Mouse (Mus musculus): ENCODE measurements around the gene Abcc5. TPM values are rescaled to one million over a fixed set of nuclear protein-coding genes. Genes with fewer than 3 reads are reported as not detected.
"Not testable (repeated sequence)": the region's sequence is repeated elsewhere in the genome, so short reads cannot be mapped to it uniquely, and the experiment has no call there.

Gene Abcc5
- polyA plus RNA-seq, 1 experiment: 55.4 TPM

- TF ChIP-seq POLR2A (IDR thresholded peaks at IDR 0.05; ENCODE audit: low read depth, low read length): no peak
- no peak for TF ChIP-seq CTCF (IDR thresholded peaks at IDR 0.05; ENCODE audit: extremely low read depth, insufficient read depth, insufficient read length, insufficient replicate concordance)
Observed at GRCm38 (mm10) chr16:20464725-20465124, 38.5 kb upstream of the Abcc5 start.

GRCm38 (mm10) chr16:20458736-20459135 lies 32.5 kb upstream of the Abcc5 start:
- 77% methylated on average over 5 of the region's 5 CpGs for WGBS
- H3K36me3 ChIP-seq (ENCODE audit: control insufficient read depth, insufficient read depth, low read length); H3K4me1 ChIP-seq (ENCODE audit: control insufficient read depth, insufficient read depth, insufficient read length); H3K27ac ChIP-seq (ENCODE audit: insufficient read depth, low read length); H3K4me3 ChIP-seq (ENCODE audit: extremely low read depth, insufficient read depth, insufficient read length); DNase-seq (ENCODE audit: low read depth in 1 of 2, low spot score in 2 of 2); H3K27me3 ChIP-seq (ENCODE audit: control insufficient read depth, insufficient read depth, low read length): not testable (repeated sequence)

More at GRCm38 (mm10) chr16:20464725-20465124, 38.5 kb upstream of the Abcc5 start:
- H3K4me1 ChIP-seq (ENCODE audit: control insufficient read depth, insufficient read depth, insufficient read length): no peaks in the 10 kb centered on the region
- no peaks in the 10 kb centered on the region for H3K36me3 ChIP-seq (ENCODE audit: control insufficient read depth, insufficient read depth, low read length)
- no peak overlapping the region for H3K27ac ChIP-seq (ENCODE audit: insufficient read depth, low read length)
- DNase-seq (ENCODE audit: low read depth in 1 of 2, low spot score in 2 of 2): no peak
- no peak overlapping the region for H3K4me3 ChIP-seq (ENCODE audit: extremely low read depth, insufficient read depth, insufficient read length)
- no peaks in the 10 kb centered on the region for H3K27me3 ChIP-seq (ENCODE audit: control insufficient read depth, insufficient read depth, low read length)

GRCm38 (mm10) chr16:20456106-20456505 lies 29.9 kb upstream of the Abcc5 start:
- Histone ChIP-seq H3K36me3 (ENCODE audit: control insufficient read depth, insufficient read depth, low read length) (no peaks in the 10 kb centered on the region), H3K27me3 (ENCODE audit: control insufficient read depth, insufficient read depth, low read length) (no peaks in the 10 kb centered on the region), H3K4me1 (ENCODE audit: control insufficient read depth, insufficient read depth, insufficient read length) (no peaks in the 10 kb centered on the region), H3K4me3 (ENCODE audit: extremely low read depth, insufficient read depth, insufficient read length) (no peak overlapping the region), H3K27ac (ENCODE audit: insufficient read depth, low read length) (no peak overlapping the region)
- 2% methylated on average over 1 of the region's 1 CpGs for WGBS
- no peak for TF ChIP-seq POLR2A (IDR thresholded peaks at IDR 0.05; ENCODE audit: low read depth, low read length)
- no peak for TF ChIP-seq CTCF (IDR thresholded peaks at IDR 0.05; ENCODE audit: extremely low read depth, insufficient read depth, insufficient read length, insufficient replicate concordance)
- no peak for DNase-seq (ENCODE audit: low read depth in 1 of 2, low spot score in 2 of 2)

GRCm38 (mm10) chr16:20454155-20454654 lies 28.0 kb upstream of the Abcc5 start:
- 94% methylated on average over 6 of the region's 6 CpGs for WGBS
- no peaks in the 10 kb centered on the region for H3K27me3 ChIP-seq (ENCODE audit: control insufficient read depth, insufficient read depth, low read length)
- no peak for TF ChIP-seq POLR2A (IDR thresholded peaks at IDR 0.05; ENCODE audit: low read depth, low read length)
- TF ChIP-seq CTCF (IDR thresholded peaks at IDR 0.05; ENCODE audit: extremely low read depth, insufficient read depth, insufficient read length, insufficient replicate concordance): no peak
- no peak for DNase-seq (ENCODE audit: low read depth in 1 of 2, low spot score in 2 of 2)
- H3K4me1 ChIP-seq (ENCODE audit: control insufficient read depth, insufficient read depth, insufficient read length): no peaks in the 10 kb centered on the region
- H3K36me3 ChIP-seq (ENCODE audit: control insufficient read depth, insufficient read depth, low read length): no peaks in the 10 kb centered on the region
- H3K4me3 ChIP-seq (ENCODE audit: extremely low read depth, insufficient read depth, insufficient read length): no peak overlapping the region
- no peak overlapping the region for H3K27ac ChIP-seq (ENCODE audit: insufficient read depth, low read length)

GRCm38 (mm10) chr16:20451774-20452173 lies 25.6 kb upstream of the Abcc5 start:
- no peak overlapping the region for H3K27ac ChIP-seq (ENCODE audit: insufficient read depth, low read length)
- no peaks in the 10 kb centered on the region for H3K36me3 ChIP-seq (ENCODE audit: control insufficient read depth, insufficient read depth, low read length)
- DNase-seq (ENCODE audit: low read depth in 1 of 2, low spot score in 2 of 2): no peak
- no peak overlapping the region for H3K4me3 ChIP-seq (ENCODE audit: extremely low read depth, insufficient read depth, insufficient read length)
- no peaks in the 10 kb centered on the region for H3K4me1 ChIP-seq (ENCODE audit: control insufficient read depth, insufficient read depth, insufficient read length)
- TF ChIP-seq POLR2A (IDR thresholded peaks at IDR 0.05; ENCODE audit: low read depth, low read length): no peak
- no peak for TF ChIP-seq CTCF (IDR thresholded peaks at IDR 0.05; ENCODE audit: extremely low read depth, insufficient read depth, insufficient read length, insufficient replicate concordance)
- no peaks in the 10 kb centered on the region for H3K27me3 ChIP-seq (ENCODE audit: control insufficient read depth, insufficient read depth, low read length)
- 79% methylated on average over 6 of the region's 6 CpGs for WGBS

GRCm38 (mm10) chr16:20445871-20446270 lies 19.7 kb upstream of the Abcc5 start:
- TF ChIP-seq CTCF (IDR thresholded peaks at IDR 0.05; ENCODE audit: extremely low read depth, insufficient read depth, insufficient read length, insufficient replicate concordance) (no peak), POLR2A (IDR thresholded peaks at IDR 0.05; ENCODE audit: low read depth, low read length) (no peak)
- DNase-seq (ENCODE audit: low read depth in 1 of 2, low spot score in 2 of 2): no peak

GRCm38 (mm10) chr16:20444831-20445388 lies 18.7 kb upstream of the Abcc5 start:
- no peak for TF ChIP-seq CTCF (IDR thresholded peaks at IDR 0.05; ENCODE audit: extremely low read depth, insufficient read depth, insufficient read length, insufficient replicate concordance)
- no peak for TF ChIP-seq POLR2A (IDR thresholded peaks at IDR 0.05; ENCODE audit: low read depth, low read length)
- Histone ChIP-seq H3K4me3 (ENCODE audit: extremely low read depth, insufficient read depth, insufficient read length) (no peak overlapping the region), H3K4me1 (ENCODE audit: control insufficient read depth, insufficient read depth, insufficient read length) (no peaks in the 10 kb centered on the region), H3K27me3 (ENCODE audit: control insufficient read depth, insufficient read depth, low read length) (no peaks in the 10 kb centered on the region), H3K27ac (ENCODE audit: insufficient read depth, low read length) (no peak overlapping the region), H3K36me3 (ENCODE audit: control insufficient read depth, insufficient read depth, low read length) (no peaks in the 10 kb centered on the region)
- DNase-seq (ENCODE audit: low read depth in 1 of 2, low spot score in 2 of 2): no peak
- WGBS: 82% methylated on average over 7 of the region's 7 CpGs

More at GRCm38 (mm10) chr16:20445871-20446270, 19.7 kb upstream of the Abcc5 start:
- Histone ChIP-seq H3K27ac (ENCODE audit: insufficient read depth, low read length) (no peak overlapping the region), H3K36me3 (ENCODE audit: control insufficient read depth, insufficient read depth, low read length) (no peaks in the 10 kb centered on the region), H3K4me3 (ENCODE audit: extremely low read depth, insufficient read depth, insufficient read length) (no peak overlapping the region), H3K27me3 (ENCODE audit: control insufficient read depth, insufficient read depth, low read length) (no peaks in the 10 kb centered on the region), H3K4me1 (ENCODE audit: control insufficient read depth, insufficient read depth, insufficient read length) (no peaks in the 10 kb centered on the region)
- 81% methylated on average over 1 of the region's 1 CpGs for WGBS
